Mouse (Mus musculus) left cerebral cortex, adult 2 months (tissue): ENCODE measurements around the gene Nexmif. TPM values are rescaled to one million over a fixed set of nuclear protein-coding genes. Genes with fewer than 3 reads are reported as not detected.

Experiments used
- DNase-seq, 2 experiments: peaks; one replicate each; pipeline ENCODE4 v3.0.0; 2021 to 2022; ENCODE audit warnings: low spot score in 2 of 2, mixed read lengths in 1 of 2; ENCODE audit errors: extremely low spot score in 1 of 2
- H3K27ac ChIP-seq: fragments of 200-600 bp; 2 replicates; pipeline ENCODE4 v1.8.1; 2022
- H3K4me3 ChIP-seq: fragments of 200-600 bp; 2 replicates; pipeline ENCODE4 v1.8.1; 2022
- CTCF ChIP-seq: fragments of 200-600 bp; IDR thresholded peaks from 2 replicates; pipeline ENCODE4 v1.8.1; 2022; ENCODE audit warnings: antibody characterized with exemption, mild to moderate bottlenecking, moderate library complexity
- intact Hi-C: fragments of 180-260 bp; cut with DNase I; formaldehyde crosslinking; loops from one replicate; pipeline ENCODE4 v1.15.1; 2025
- microRNA-seq, 2 experiments: library from miRNA; unstranded; fragments of <30 nt; microRNA quantifications; one replicate each; pipeline ENCODE4 v1.2.0; 2021
- total RNA-seq, 2 experiments: library from RNA; stranded (reverse); gene quantifications; 2 replicates each; pipeline ENCODE4 v1.2.3; 2021

Nexmif gene
- total RNA-seq, 2 experiments from 2014 or later, result 26.2 to 27.3 TPM

DNA sequence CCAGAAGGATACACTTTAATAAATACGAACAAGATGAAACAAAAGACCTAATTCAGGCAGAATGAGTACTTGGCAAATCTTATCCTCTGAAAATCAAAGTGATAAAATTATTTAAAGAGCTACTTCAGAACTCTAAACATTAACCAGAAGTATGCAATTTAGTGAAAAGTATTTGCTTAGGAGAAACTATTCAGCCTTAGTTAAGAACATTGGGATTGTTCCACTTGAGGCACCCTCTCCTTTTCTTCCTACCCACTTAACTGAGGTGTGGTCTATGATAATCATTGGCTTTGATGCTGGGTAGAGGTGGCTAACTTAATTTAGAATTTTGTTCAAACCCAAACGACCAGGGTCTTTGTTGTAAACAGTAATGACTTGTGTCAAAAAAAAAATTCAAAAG is 146.1 kb downstream of the Nexmif start:
- intact Hi-C loops, result no loop called here
- TF ChIP-seq CTCF, result no peak

DNA sequence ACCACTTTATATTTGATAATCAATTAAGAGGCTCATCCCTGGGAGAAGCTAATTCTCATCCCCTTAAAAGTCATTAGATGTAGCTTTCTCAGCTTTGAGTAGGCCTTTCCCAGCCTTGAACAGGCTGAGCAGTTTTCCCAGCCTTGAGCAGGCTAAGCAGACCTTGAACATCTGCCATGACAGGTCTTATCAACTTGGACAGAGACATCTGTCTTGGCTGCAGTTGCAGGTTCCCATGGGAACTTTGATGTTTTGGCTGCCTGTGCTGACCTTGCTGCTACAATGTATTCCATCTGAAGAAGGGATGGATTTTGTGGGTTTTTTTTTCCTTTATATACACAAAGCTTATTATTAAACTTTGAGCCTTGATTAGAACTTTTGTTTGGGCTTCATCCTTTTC is 160.7 kb downstream of the Nexmif start:
- TF ChIP-seq CTCF, result no peak
- DNase-seq, result no peak
- Histone ChIP-seq H3K27ac (no peak overlapping the region), H3K4me3 (no peak overlapping the region)
- intact Hi-C loops, result no loop called here

More for the DNA sequence above, 146.1 kb downstream of the Nexmif start:
- Histone ChIP-seq H3K4me3 (no peak overlapping the region), H3K27ac (no peak overlapping the region)
- no peak for DNase-seq

- H3K27ac ChIP-seq, result no peak overlapping the region
- no peak overlapping the region for H3K4me3 ChIP-seq
- no peak for DNase-seq
- TF ChIP-seq CTCF, result no peak
- intact Hi-C loops, result no loop called here
Observed at GRCm38 (mm10) chrX:104033843-104034242, 167.1 kb downstream of the Nexmif start.

DNA sequence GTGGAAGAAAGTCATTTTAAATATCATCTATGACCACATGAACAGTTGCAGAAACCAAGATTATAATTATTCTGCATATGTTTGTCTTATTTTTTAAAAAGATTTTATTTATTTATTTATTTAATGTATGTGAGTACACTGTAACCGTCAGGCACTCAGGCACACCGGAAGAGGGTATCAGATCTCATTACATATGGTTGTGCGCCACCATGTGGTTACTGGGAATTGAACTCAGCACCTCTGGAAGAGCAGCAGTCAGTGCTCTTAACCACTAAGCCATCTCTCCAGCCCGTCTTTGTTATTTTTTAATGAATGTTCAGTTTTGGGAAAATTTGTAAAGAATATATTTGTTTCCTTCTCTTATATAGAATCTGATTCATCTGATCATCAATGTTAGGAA is 168.2 kb downstream of the Nexmif start:
- intact Hi-C loops, result no loop called here
- Histone ChIP-seq H3K27ac (no peak overlapping the region), H3K4me3 (no peak overlapping the region)
- peak in 1 of 2 experiments; percentile 10 for DNase-seq
- TF ChIP-seq CTCF, result peak; percentile 36

Small RNAs within 50 kb of the gene (microRNA-seq; reads per million reads assigned to microRNA genes)
- 0 reads per million in 2 experiments for gene Gm24993
- 515 to 556 reads per million in 2 experiments for gene Mir672

Other genes with a start within 250 kb of the Nexmif start
- gene Rlim, start 219.9 kb downstream of the Nexmif start, total RNA-seq, result 10 to 100 TPM; 45.9 to 50.9 TPM
- gene Abcb7, start 212.7 kb upstream of the Nexmif start, total RNA-seq, result 10 to 100 TPM; 24.9 to 27.7 TPM